Mouse (Mus musculus): ENCODE measurements at regions not wholly inside any gene's neighbourhood (a gene's known extent, or its start where the extent isn't known, plus 50 kb on each side); places are given as distances from the start of the nearest gene placed in this dataset.

DNA sequence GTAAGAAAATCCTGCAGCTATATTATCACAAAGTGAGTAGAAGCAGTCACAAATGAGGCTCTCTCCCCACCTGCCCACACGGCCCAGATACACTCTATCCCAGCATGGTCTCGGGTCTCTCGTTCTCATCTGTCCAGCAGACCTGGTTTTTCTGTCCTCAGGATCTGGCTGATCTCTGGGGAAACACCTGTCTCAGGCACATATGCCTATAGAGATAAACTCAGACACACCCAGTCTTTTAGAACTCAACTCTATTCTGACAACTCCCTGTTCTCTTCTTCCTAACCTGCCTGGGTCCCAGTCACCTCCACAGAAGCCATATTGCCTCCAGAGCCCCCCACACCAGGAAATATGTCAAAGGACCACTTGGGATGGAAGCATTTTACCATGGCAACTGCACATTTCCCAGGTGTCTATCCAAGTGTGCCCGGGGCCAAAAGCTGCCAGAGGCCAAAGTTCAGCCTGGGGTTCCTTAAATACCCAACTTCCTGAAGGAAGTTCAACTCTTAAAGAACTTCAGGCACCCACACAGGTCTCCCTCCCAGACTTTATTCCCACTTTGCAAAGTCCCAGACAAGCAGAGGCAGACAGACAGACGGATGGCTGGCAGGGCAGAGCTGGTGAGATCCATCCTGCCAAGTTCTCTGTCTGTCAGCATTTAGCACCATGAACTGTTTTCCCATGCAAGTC, 279.0 kb downstream of the Cdh26 start:
- TF ChIP-seq TAL1 (conservative IDR thresholded peaks at IDR 0.05; ENCODE audit: low read depth, low read length) (no peak), CTCF (IDR thresholded peaks at IDR 0.05; ENCODE audit: low read depth, low read length) (no peak), POLR2AphosphoS5 (IDR thresholded peaks at IDR 0.05; ENCODE audit: insufficient replicate concordance, low read depth, low read length) (no peak), GATA1 (IDR thresholded peaks at IDR 0.05; ENCODE audit: borderline replicate concordance, low read length) (no peak), GATA2 (IDR thresholded peaks at IDR 0.05; ENCODE audit: borderline replicate concordance, low read depth, low read length) (no peak)
- peaks cover 89% of the 10 kb centered on the region for H3K9me3 ChIP-seq (replicated peaks)
- DNase-seq (ENCODE audit: low spot score) (no peak), ATAC-seq (ENCODE audit: extremely low read depth, insufficient number of reproducible peaks, low FRiP score, poor library complexity, severe bottlenecking) (no peak)
- no peaks in the 10 kb centered on the region for H3K36me3 ChIP-seq (replicated peaks)
- no peaks in the 10 kb centered on the region for H3K27me3 ChIP-seq (ENCODE audit: insufficient read depth, low read length)
- no peak overlapping the region for H3K4me3 ChIP-seq (ENCODE audit: low read depth, low read length)
- H3K4me1 ChIP-seq (ENCODE audit: insufficient read depth, low read depth, low read length), result no peaks in the 10 kb centered on the region

- Histone ChIP-seq H3K36me3 (replicated peaks) (no peaks in the 10 kb centered on the region), H3K27me3 (ENCODE audit: insufficient read depth, low read length) (no peaks in the 10 kb centered on the region), H3K4me3 (ENCODE audit: low read depth, low read length) (no peak overlapping the region), H3K4me1 (ENCODE audit: insufficient read depth, low read depth, low read length) (no peaks in the 10 kb centered on the region), H3K9me3 (replicated peaks) (peaks cover 84% of the 10 kb centered on the region)
- ATAC-seq (ENCODE audit: extremely low read depth, insufficient number of reproducible peaks, low FRiP score, poor library complexity, severe bottlenecking) (no peak), DNase-seq (ENCODE audit: low spot score) (no peak)
- TF ChIP-seq POLR2AphosphoS5 (IDR thresholded peaks at IDR 0.05; ENCODE audit: insufficient replicate concordance, low read depth, low read length) (no peak), TAL1 (conservative IDR thresholded peaks at IDR 0.05; ENCODE audit: low read depth, low read length) (no peak)
Measured at GRCm38 (mm10) chr2:178710001-178710400, 279.7 kb downstream of the Cdh26 start.

GRCm38 (mm10) chr2:178711587-178712080, 281.3 kb downstream of the Cdh26 start:
- Histone ChIP-seq H3K4me1 (ENCODE audit: insufficient read depth, low read depth, low read length) (no peaks in the 10 kb centered on the region), H3K4me3 (ENCODE audit: low read depth, low read length) (no peak overlapping the region), H3K27me3 (ENCODE audit: insufficient read depth, low read length) (no peaks in the 10 kb centered on the region), H3K36me3 (replicated peaks) (no peaks in the 10 kb centered on the region), H3K9me3 (replicated peaks) (peaks cover 83% of the 10 kb centered on the region)
- ATAC-seq (ENCODE audit: extremely low read depth, insufficient number of reproducible peaks, low FRiP score, poor library complexity, severe bottlenecking) (no peak), DNase-seq (ENCODE audit: low spot score) (no peak)
- TF ChIP-seq GATA2 (IDR thresholded peaks at IDR 0.05; ENCODE audit: borderline replicate concordance, low read depth, low read length) (no peak), POLR2AphosphoS5 (IDR thresholded peaks at IDR 0.05; ENCODE audit: insufficient replicate concordance, low read depth, low read length) (no peak), TAL1 (conservative IDR thresholded peaks at IDR 0.05; ENCODE audit: low read depth, low read length) (no peak), CTCF (IDR thresholded peaks at IDR 0.05; ENCODE audit: low read depth, low read length) (no peak), GATA1 (IDR thresholded peaks at IDR 0.05; ENCODE audit: borderline replicate concordance, low read length) (no peak)

DNA sequence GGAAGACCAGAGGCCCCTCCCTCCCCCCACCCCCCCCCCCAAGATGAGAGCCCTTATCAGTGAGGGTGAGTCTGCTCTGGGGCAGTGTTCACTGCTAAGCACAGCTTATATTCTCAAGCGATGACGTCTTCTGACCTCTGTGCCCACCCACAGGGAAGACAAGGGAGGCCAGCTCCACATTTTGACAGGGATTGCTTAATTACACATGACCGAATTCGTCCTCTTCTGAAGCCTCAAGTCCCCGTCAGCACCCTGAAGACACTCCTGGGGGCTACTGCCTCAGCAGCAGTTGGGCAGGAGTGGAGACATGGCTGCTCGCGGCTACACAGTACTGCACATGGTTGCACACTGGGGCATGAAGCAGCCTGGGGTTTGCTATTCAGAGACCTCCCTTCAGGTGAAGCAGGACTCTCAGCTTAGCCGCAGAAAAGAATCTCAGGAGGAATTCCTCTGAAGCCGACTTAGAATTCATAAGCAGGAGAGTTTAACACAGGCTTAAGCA, 282.1 kb downstream of the Cdh26 start:
- TF ChIP-seq GATA1 (IDR thresholded peaks at IDR 0.05; ENCODE audit: borderline replicate concordance, low read length) (no peak), TAL1 (conservative IDR thresholded peaks at IDR 0.05; ENCODE audit: low read depth, low read length) (no peak), GATA2 (IDR thresholded peaks at IDR 0.05; ENCODE audit: borderline replicate concordance, low read depth, low read length) (no peak), CTCF (IDR thresholded peaks at IDR 0.05; ENCODE audit: low read depth, low read length) (no peak), POLR2AphosphoS5 (IDR thresholded peaks at IDR 0.05; ENCODE audit: insufficient replicate concordance, low read depth, low read length) (no peak)
- Histone ChIP-seq H3K27me3 (ENCODE audit: insufficient read depth, low read length) (no peaks in the 10 kb centered on the region), H3K4me3 (ENCODE audit: low read depth, low read length) (no peak overlapping the region), H3K4me1 (ENCODE audit: insufficient read depth, low read depth, low read length) (no peaks in the 10 kb centered on the region), H3K36me3 (replicated peaks) (no peaks in the 10 kb centered on the region), H3K9me3 (replicated peaks) (peaks cover 81% of the 10 kb centered on the region)
- no peak for DNase-seq (ENCODE audit: low spot score)
- ATAC-seq (ENCODE audit: extremely low read depth, insufficient number of reproducible peaks, low FRiP score, poor library complexity, severe bottlenecking), result no peak

- TF ChIP-seq POLR2AphosphoS5 (IDR thresholded peaks at IDR 0.05; ENCODE audit: insufficient replicate concordance, low read depth, low read length) (no peak), CTCF (IDR thresholded peaks at IDR 0.05; ENCODE audit: low read depth, low read length) (no peak), GATA2 (IDR thresholded peaks at IDR 0.05; ENCODE audit: borderline replicate concordance, low read depth, low read length) (no peak), GATA1 (IDR thresholded peaks at IDR 0.05; ENCODE audit: borderline replicate concordance, low read length) (no peak), TAL1 (conservative IDR thresholded peaks at IDR 0.05; ENCODE audit: low read depth, low read length) (no peak)
- Histone ChIP-seq H3K36me3 (replicated peaks) (no peaks in the 10 kb centered on the region), H3K4me1 (ENCODE audit: insufficient read depth, low read depth, low read length) (no peaks in the 10 kb centered on the region), H3K27me3 (ENCODE audit: insufficient read depth, low read length) (no peaks in the 10 kb centered on the region), H3K4me3 (ENCODE audit: low read depth, low read length) (no peak overlapping the region), H3K9me3 (replicated peaks) (peaks cover 81% of the 10 kb centered on the region)
- no peak for DNase-seq (ENCODE audit: low spot score)
- no peak for ATAC-seq (ENCODE audit: extremely low read depth, insufficient number of reproducible peaks, low FRiP score, poor library complexity, severe bottlenecking)
Measured at GRCm38 (mm10) chr2:178715500-178716245, 285.3 kb downstream of the Cdh26 start.

GRCm38 (mm10) chr2:178718048-178718447, 287.7 kb downstream of the Cdh26 start:
- DNase-seq (ENCODE audit: low spot score) (no peak), ATAC-seq (ENCODE audit: extremely low read depth, insufficient number of reproducible peaks, low FRiP score, poor library complexity, severe bottlenecking) (no peak)
- TF ChIP-seq GATA1 (IDR thresholded peaks at IDR 0.05; ENCODE audit: borderline replicate concordance, low read length) (no peak), CTCF (IDR thresholded peaks at IDR 0.05; ENCODE audit: low read depth, low read length) (no peak), TAL1 (conservative IDR thresholded peaks at IDR 0.05; ENCODE audit: low read depth, low read length) (no peak), GATA2 (IDR thresholded peaks at IDR 0.05; ENCODE audit: borderline replicate concordance, low read depth, low read length) (no peak), POLR2AphosphoS5 (IDR thresholded peaks at IDR 0.05; ENCODE audit: insufficient replicate concordance, low read depth, low read length) (no peak)
- no peak overlapping the region for H3K4me3 ChIP-seq (ENCODE audit: low read depth, low read length)
- H3K4me1 ChIP-seq (ENCODE audit: insufficient read depth, low read depth, low read length), result no peaks in the 10 kb centered on the region
- H3K9me3 ChIP-seq (replicated peaks), result peaks cover 81% of the 10 kb centered on the region
- H3K36me3 ChIP-seq (replicated peaks), result no peaks in the 10 kb centered on the region
- no peaks in the 10 kb centered on the region for H3K27me3 ChIP-seq (ENCODE audit: insufficient read depth, low read length)
